In the genomic region with DNA sequence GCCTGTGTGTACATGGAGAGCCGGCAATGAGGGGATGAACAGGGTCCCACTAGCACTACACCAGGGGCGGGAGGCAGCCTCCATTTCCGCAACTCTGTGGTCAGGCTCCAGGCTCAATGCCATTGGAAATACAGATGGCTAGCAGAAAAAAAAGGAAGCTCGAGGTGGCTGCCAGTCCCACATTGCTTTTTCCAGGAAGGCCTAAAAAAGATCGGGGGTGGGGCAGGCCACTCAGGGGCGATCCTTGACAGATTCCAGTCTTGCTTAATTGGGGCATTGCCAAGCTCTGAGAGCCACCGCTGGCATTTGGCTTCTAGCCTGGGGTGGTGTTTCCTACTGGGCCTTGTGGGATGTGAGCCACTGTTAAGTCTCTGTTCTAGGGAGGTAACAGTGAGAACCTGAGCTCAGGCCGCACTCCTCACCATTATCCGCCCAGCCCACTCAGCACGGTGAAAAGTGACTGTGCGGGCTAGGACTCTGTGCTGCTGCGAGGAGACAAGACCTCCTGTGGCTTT, we compare ENCODE assay signal across 8 mouse cellular contexts.
DNase-seq lines count a peak whose midpoint lies in the region; ATAC-seq and TF ChIP-seq lines count a peak whose summit lies in the region.
"Had no signal": no experiment of that assay in that cellular context is flagged by ENCODE, and none has a peak within 500 bp of the region (broad histone marks: within the 10 kb centered on the region; RNA-seq: fewer than 3 reads in every experiment).

No protein-coding gene starts in this region.

- ATAC-seq in embryonic facial prominence, embryonic 12.5 days (ENCODE audit: insufficient number of reproducible peaks, insufficient read depth, low FRiP score, low TSS enrichment), result no peak; the same call in 1 of the 2 replicates

- in situ Hi-C loops in ES-E14 (cut with MboI; ENCODE audit: low sequenced_read_pairs in 2 of 2, unreplicated experiment in 2 of 2), result no loop called here

- H3K27ac ChIP-seq in ES-E14 (ENCODE audit: insufficient read depth, low read depth, low read length, poor library complexity, severe bottlenecking), result no peak overlapping the region
- peak overlapping the region; percentile 70 for H3K27ac ChIP-seq in embryonic facial prominence, embryonic 12.5 days
- peak overlapping the region; percentile 73 for H3K27ac ChIP-seq in heart, embryonic 10.5 days

- WGBS in embryonic facial prominence, embryonic 12.5 days, result 55% methylated on average over 12 of the region's 12 CpGs
- 61% methylated on average over 12 of the region's 12 CpGs for WGBS in heart, embryonic 10.5 days

- H3K9me3 ChIP-seq in ES-E14 (ENCODE audit: control insufficient read depth, insufficient read depth, low read depth, low read length), result no peaks in the 10 kb centered on the region
- H3K9me3 ChIP-seq in embryonic facial prominence, embryonic 12.5 days, result no peaks in the 10 kb centered on the region
- H3K9me3 ChIP-seq in heart, embryonic 10.5 days, result no peaks in the 10 kb centered on the region

- H3K4me1 ChIP-seq in ES-E14 (ENCODE audit: control insufficient read depth in 2 of 2, insufficient read depth in 2 of 2, low read length in 2 of 2, poor library complexity in 1 of 2), result peaks cover 0 to 9% of the 10 kb centered on the region in 2 experiments; a peak in 2 of 4 replicates
- peaks cover 26% of the 10 kb centered on the region; the same call in 1 of the 2 replicates for H3K4me1 ChIP-seq in embryonic facial prominence, embryonic 12.5 days
- H3K4me1 ChIP-seq in heart, embryonic 10.5 days, result peaks cover 25% of the 10 kb centered on the region

- no peaks in the 10 kb centered on the region for H3K36me3 ChIP-seq in ES-E14 (ENCODE audit: control insufficient read depth, insufficient read depth, low read length, poor library complexity, severe bottlenecking)
- H3K36me3 ChIP-seq in embryonic facial prominence, embryonic 12.5 days, result no peaks in the 10 kb centered on the region
- H3K36me3 ChIP-seq in heart, embryonic 10.5 days, result no peaks in the 10 kb centered on the region

- no peak for DNase-seq in ES-E14 (ENCODE audit: low read depth, low spot score)
- DNase-seq in adrenal gland, adult (ENCODE audit: inconsistent age in 2 of 2, low spot score in 1 of 2), result peak; percentile 75 to 95
- no peak for DNase-seq in heart, embryonic 10.5 days (ENCODE audit: low spot score)
- DNase-seq in kidney, adult 8-10 months, result peak; percentile 71 to 75
- peak; percentile 90 for DNase-seq in lung, postnatal 25 days (ENCODE audit: low spot score)
- DNase-seq in urinary bladder, adult 2 months (ENCODE audit: low spot score), result no peak

- no peaks in the 10 kb centered on the region for H3K27me3 ChIP-seq in embryonic facial prominence, embryonic 12.5 days
- no peaks in the 10 kb centered on the region for H3K27me3 ChIP-seq in heart, embryonic 10.5 days (ENCODE audit: insufficient read depth, poor library complexity, severe bottlenecking)

- H3K4me3 ChIP-seq in ES-E14 (ENCODE audit: insufficient read depth in 1 of 2, low read depth in 1 of 2, low read length in 2 of 2, poor library complexity in 1 of 2, severe bottlenecking in 1 of 2), result peak overlapping the region; percentile 14 to 16; a peak in 2 of 4 replicates
- no peak overlapping the region for H3K4me3 ChIP-seq in embryonic facial prominence, embryonic 12.5 days
- H3K4me3 ChIP-seq in heart, embryonic 10.5 days, result no peak overlapping the region
- H3K4me3 ChIP-seq: erythroblast, embryonic 14.5 days had no signal

- H3K4me2 ChIP-seq in embryonic facial prominence, embryonic 12.5 days (replicated peaks), result no peak overlapping the region

- H3K9ac ChIP-seq in ES-E14 (ENCODE audit: insufficient read depth, low read depth, low read length, poor library complexity, severe bottlenecking), result no peak overlapping the region
- H3K9ac ChIP-seq in embryonic facial prominence, embryonic 12.5 days, result no peak overlapping the region

TF ChIP-seq in ES-E14, 5 proteins besides CTCF, POLR2A, EP300 and RAD21:
- no peak for TF ChIP-seq HCFC1 (IDR thresholded peaks at IDR 0.05; ENCODE audit: borderline replicate concordance, insufficient read depth, low read length)
- TF ChIP-seq ZC3H11A (IDR thresholded peaks at IDR 0.05; ENCODE audit: borderline replicate concordance, low read depth, low read length), result no peak
- TF ChIP-seq MAFK (IDR thresholded peaks at IDR 0.05; ENCODE audit: insufficient read depth, low read depth, low read length), result no peak
- no peak for TF ChIP-seq CHD2 (IDR thresholded peaks at IDR 0.05; ENCODE audit: low read depth, low read length)
- no peak for TF ChIP-seq ZNF384 (IDR thresholded peaks at IDR 0.05; ENCODE audit: low read depth, low read length)

Comparison
In these comparisons a context has a peak if more than half of its experiments do, and no peak if none do; other contexts are left out.
1. DNase-seq: peak in adrenal gland, adult (2 of 2), kidney, adult 8-10 months (2 of 2) and lung, postnatal 25 days (single experiment); none in ES-E14 (single experiment), heart, embryonic 10.5 days (single experiment) and urinary bladder, adult 2 months (single experiment).
2. H3K4me3 ChIP-seq: peak in ES-E14 (2 of 2); none in embryonic facial prominence, embryonic 12.5 days (single experiment) and heart, embryonic 10.5 days (single experiment).